Mouse (Mus musculus): ENCODE results near the gene Ms4a3. TPM values are rescaled to one million over a fixed set of nuclear protein-coding genes. Genes with fewer than 3 reads are reported as not detected.

Ms4a3 gene
- total RNA-seq, 2 experiments from 2014 or later, result not detected

GRCm38 (mm10) chr19:11589891-11590449, 50.7 kb downstream of the Ms4a3 start:
- no peak for DNase-seq (ENCODE audit: extremely low spot score in 1 of 2, low spot score in 1 of 2)

DNA sequence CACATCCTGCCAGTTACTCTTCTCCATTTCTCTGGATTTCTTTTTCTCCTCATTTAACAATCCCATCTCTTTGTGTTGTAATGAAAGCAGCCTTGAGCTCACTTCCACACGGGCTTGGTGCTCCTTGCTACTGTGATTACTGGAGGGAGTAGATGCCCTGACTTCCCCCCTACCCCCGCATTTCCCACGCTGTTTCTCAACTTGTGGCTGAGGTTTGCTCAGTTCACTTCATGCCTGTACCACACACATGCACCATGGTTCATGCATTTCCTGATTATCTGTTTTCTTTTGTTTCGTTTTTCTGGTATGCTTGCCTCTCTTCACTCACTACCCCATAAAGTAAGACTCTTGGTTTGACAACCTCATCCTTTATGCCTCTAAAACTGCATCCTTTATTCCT, 51.4 kb downstream of the Ms4a3 start:
- DNase-seq (ENCODE audit: extremely low spot score in 1 of 2, low spot score in 1 of 2), result no peak

Other genes with a start within 250 kb of the Ms4a3 start
- gene Ms4a4c, start 236.1 kb downstream of the Ms4a3 start, total RNA-seq (2021), result not detected
- gene Ms4a4b, start 197.3 kb downstream of the Ms4a3 start, total RNA-seq (2021), result not detected
- gene Ms4a6c, start 171.5 kb downstream of the Ms4a3 start, total RNA-seq (2021), result 1 to 10 TPM in 1 of 2 experiments, under 1 TPM in 1; 0.68 to 1.2 TPM
- under 1 TPM in 1 of 2 experiments, not detected in 1; 0.12 TPM for gene Gm8369, start 154.9 kb downstream of the Ms4a3 start, total RNA-seq (2021)
- 1 to 10 TPM; 1.6 to 2.7 TPM for gene Ms4a6b, start 124.3 kb downstream of the Ms4a3 start, total RNA-seq (2021)
- not detected for gene Ms4a4d, start 104.0 kb downstream of the Ms4a3 start, total RNA-seq (2021)
- gene Ms4a6d, start 36.0 kb downstream of the Ms4a3 start, total RNA-seq (2021), result under 1 TPM; 0.54 to 0.98 TPM
- not detected for gene Ms4a2, start 17.1 kb downstream of the Ms4a3 start, total RNA-seq (2021)
- gene Oosp2, start 19.7 kb upstream of the Ms4a3 start, total RNA-seq (2021), result not detected
- not detected for gene Oosp1, start 50.3 kb upstream of the Ms4a3 start, total RNA-seq (2021)
- gene Oosp3, start 56.2 kb upstream of the Ms4a3 start, total RNA-seq (2021), result not detected
- not detected for gene Gif, start 106.7 kb upstream of the Ms4a3 start, total RNA-seq (2021)
- gene Mrpl16, start 129.5 kb upstream of the Ms4a3 start, total RNA-seq (2021), result 10 to 100 TPM; 34.2 to 37.6 TPM
- 10 to 100 TPM; 24.2 to 32.3 TPM for gene Stx3, start 178.6 kb upstream of the Ms4a3 start, total RNA-seq (2021)
- not detected for gene Olfr1417, start 198.4 kb upstream of the Ms4a3 start, total RNA-seq (2021)
- not detected for gene Olfr1418, start 220.2 kb upstream of the Ms4a3 start, total RNA-seq (2021)
- not detected for gene Olfr1419, start 234.3 kb upstream of the Ms4a3 start, total RNA-seq (2021)
- not detected for gene Olfr1420, start 245.7 kb upstream of the Ms4a3 start, total RNA-seq (2021)